17 mouse cellular contexts compared by ENCODE assay signal in genomic region chr2:94434833-94435232, GRCm38 (mm10). TPM values are rescaled to one million over a fixed set of nuclear protein-coding genes. Genes with fewer than 3 reads are reported as not detected.
DNase-seq lines count a peak whose midpoint lies in the region; ATAC-seq lines count a peak whose summit lies in the region.
"Had no signal": no experiment of that assay in that cellular context is flagged by ENCODE, and none has a peak within 500 bp of the region (broad histone marks: within the 10 kb centered on the region; RNA-seq: fewer than 3 reads in every experiment).

No protein-coding gene starts in this region.

- no peak overlapping the region for H3K4me3 ChIP-seq in liver, embryonic 13.5 days (replicated peaks)
- H3K4me3 ChIP-seq: hindbrain, embryonic 15.5 days; limb, embryonic 12.5 days had no signal

- peak overlapping the region; percentile 84; the same call in 1 of the 2 replicates for H3K4me2 ChIP-seq in liver, embryonic 13.5 days
- H3K4me2 ChIP-seq: limb, embryonic 12.5 days; lung, embryonic 14.5 days had no signal

- H3K4me1 ChIP-seq in liver, embryonic 13.5 days (replicated peaks) = peaks cover 63% of the 10 kb centered on the region

- no peak for ATAC-seq in CD4-positive, CD25-positive, alpha-beta regulatory T cell, adult 4 months
- ATAC-seq in liver, embryonic 13.5 days (ENCODE audit: low read depth) = 0 out of 2 replicates have a peak, but pooled peaks have one; percentile 19

- 0 out of 2 replicates have a peak overlapping the region, but pooled peaks have one; percentile 96 for H3K9ac ChIP-seq in liver, embryonic 13.5 days
- H3K9ac ChIP-seq: hindbrain, embryonic 15.5 days; limb, embryonic 12.5 days; lung, embryonic 14.5 days had no signal

- whole genome bisulfite sequencing in liver, embryonic 13.5 days (ENCODE audit: insufficient replicate concordance) = 68% methylated on average over 1 of the region's 1 CpGs

- no peaks in the 10 kb centered on the region for H3K9me3 ChIP-seq in liver, embryonic 13.5 days (replicated peaks)
- H3K9me3 ChIP-seq: hindbrain, embryonic 15.5 days; limb, embryonic 12.5 days had no signal

- DNase-seq in CD4-positive, CD25-positive, alpha-beta regulatory T cell, adult 2 months (ENCODE audit: low read depth, low spot score) = peak; percentile 11
- DNase-seq in liver, embryonic 13.5 days = peak; percentile 25
- no peak for DNase-seq in liver
- peak; percentile 10 for DNase-seq in T-cell, adult 2 months (ENCODE audit: low spot score)
- peak; percentile 8 for DNase-seq in naive thymus-derived CD4-positive, alpha-beta T cell, adult 2 months (ENCODE audit: low read depth)
- DNase-seq in adrenal gland, adult 2 months = no peak
- no peak for DNase-seq in gastrocnemius, postnatal 25 days
- DNase-seq: adrenal gland, postnatal 10 days; heart, postnatal 10 days; kidney, adult 18-20 months; kidney, postnatal 10 days; lung, embryonic 14.5 days; midbrain, embryonic 14.5 days; thymus, adult 18-20 months had no signal

- H3K27ac ChIP-seq in liver, embryonic 13.5 days = no peak overlapping the region
- H3K27ac ChIP-seq: hindbrain, embryonic 15.5 days; limb, embryonic 12.5 days had no signal

- 0 out of 2 replicates have a peak, but pooled peaks cover 6% of the 10 kb centered on the region for H3K36me3 ChIP-seq in liver, embryonic 13.5 days
- H3K36me3 ChIP-seq: hindbrain, embryonic 15.5 days had no signal

- H3K27me3 ChIP-seq in liver, embryonic 13.5 days = no peaks in the 10 kb centered on the region
- H3K27me3 ChIP-seq: hindbrain, embryonic 15.5 days; limb, embryonic 12.5 days had no signal

RNA-seq across cellular contexts. Expression of gene Api5, which starts 3.1 kb away (rescaled TPM):
- 10 to 100 TPM; 93.1 to 95.5 TPM for polyA plus RNA-seq in CD4-positive, CD25-positive, alpha-beta regulatory T cell, adult 4 months (2017; shearing (Covaris generic))
- polyA plus RNA-seq in liver, embryonic 13.5 days (2015; fragmentation: Nextera tagmentation; extraction: Ambion mirVana) = 96.5 and 121 TPM in 2 replicates
- 10 to 100 TPM; 72.5 to 73.1 TPM for total RNA-seq in adrenal gland, adult 2 months (2021)
- 11.5 and 12.4 TPM in 2 replicates for polyA plus RNA-seq in adrenal gland, adult 2 months (2012; rRNA removed)
- total RNA-seq in gastrocnemius, postnatal 25 days (2021) = 10 to 100 TPM; 17.1 to 18.1 TPM

RNA-seq across cellular contexts. Expression of gene Ttc17, which starts 28.3 kb away (rescaled TPM):
- 10 to 100 TPM; 43.6 to 68.9 TPM for polyA plus RNA-seq in CD4-positive, CD25-positive, alpha-beta regulatory T cell, adult 4 months (2017; shearing (Covaris generic))
- 5.5 and 6.1 TPM in 2 replicates for polyA plus RNA-seq in liver, embryonic 13.5 days (2015; fragmentation: Nextera tagmentation; extraction: Ambion mirVana)
- total RNA-seq in adrenal gland, adult 2 months (2021) = 10 to 100 TPM; 31.5 to 57.4 TPM
- 14.0 and 18.0 TPM in 2 replicates for polyA plus RNA-seq in adrenal gland, adult 2 months (2012; rRNA removed)
- 10 to 100 TPM; 15.8 to 17.6 TPM for total RNA-seq in gastrocnemius, postnatal 25 days (2021)

Comparison
In these comparisons a context has a peak if more than half of its experiments do, and no peak if none do; other contexts are left out.
1. DNase-seq: peak in CD4-positive, CD25-positive, alpha-beta regulatory T cell, adult 2 months (single experiment), liver, embryonic 13.5 days (single experiment), T-cell, adult 2 months (single experiment) and naive thymus-derived CD4-positive, alpha-beta T cell, adult 2 months (single experiment); none in liver (single experiment), adrenal gland, adult 2 months (single experiment) and gastrocnemius, postnatal 25 days (single experiment).